Mouse (Mus musculus): ENCODE data around the gene Diras1. TPM values are rescaled to one million over a fixed set of nuclear protein-coding genes. Genes with fewer than 3 reads are reported as not detected.
"Not testable (repeated sequence)": the region's sequence is repeated elsewhere in the genome, so short reads cannot be mapped to it uniquely, and the experiment has no call there.

Diras1 gene
- polyA plus RNA-seq, 1 experiment = not detected

- TF ChIP-seq POLR2A (IDR thresholded peaks at IDR 0.05; ENCODE audit: low read depth, low read length) (no peak), CTCF (IDR thresholded peaks at IDR 0.05; ENCODE audit: borderline replicate concordance, insufficient read depth, low read length) (no peak)
- Histone ChIP-seq H3K4me1 (ENCODE audit: control insufficient read depth, insufficient read depth, low read length) (no peaks in the 10 kb centered on the region), H3K27ac (ENCODE audit: insufficient read depth, low read length) (no peak overlapping the region), H3K4me3 (ENCODE audit: insufficient read depth, low read length) (no peak overlapping the region)
Measured at GRCm38 (mm10) chr10:80991945-80992344, 33.5 kb downstream of the Diras1 start.

GRCm38 (mm10) chr10:80991007-80991406, 34.5 kb downstream of the Diras1 start:
- H3K4me3 ChIP-seq (ENCODE audit: insufficient read depth, low read length) = no peak overlapping the region
- no peak overlapping the region for H3K27ac ChIP-seq (ENCODE audit: insufficient read depth, low read length)
- TF ChIP-seq CTCF (IDR thresholded peaks at IDR 0.05; ENCODE audit: borderline replicate concordance, insufficient read depth, low read length) (no peak), POLR2A (IDR thresholded peaks at IDR 0.05; ENCODE audit: low read depth, low read length) (no peak)
- H3K4me1 ChIP-seq (ENCODE audit: control insufficient read depth, insufficient read depth, low read length) = no peaks in the 10 kb centered on the region; the same call in 1 of the 2 replicates

- H3K4me1 ChIP-seq (ENCODE audit: control insufficient read depth, insufficient read depth, low read length) = peaks cover 2% of the 10 kb centered on the region; the same call in 1 of the 2 replicates
- TF ChIP-seq POLR2A (IDR thresholded peaks at IDR 0.05; ENCODE audit: low read depth, low read length) = no peak
- TF ChIP-seq CTCF (IDR thresholded peaks at IDR 0.05; ENCODE audit: borderline replicate concordance, insufficient read depth, low read length) = no peak
- H3K4me3 ChIP-seq (ENCODE audit: insufficient read depth, low read length) = no peak overlapping the region
- H3K27ac ChIP-seq (ENCODE audit: insufficient read depth, low read length) = no peak overlapping the region
Measured at GRCm38 (mm10) chr10:80990406-80990805, 35.1 kb downstream of the Diras1 start.

GRCm38 (mm10) chr10:80989854-80990253, 35.6 kb downstream of the Diras1 start:
- not testable (repeated sequence) for H3K27ac ChIP-seq (ENCODE audit: insufficient read depth, low read length); H3K4me1 ChIP-seq (ENCODE audit: control insufficient read depth, insufficient read depth, low read length); H3K4me3 ChIP-seq (ENCODE audit: insufficient read depth, low read length)

- no peak overlapping the region for H3K27ac ChIP-seq (ENCODE audit: insufficient read depth, low read length)
- no peak overlapping the region for H3K4me3 ChIP-seq (ENCODE audit: insufficient read depth, low read length)
- peaks cover 2% of the 10 kb centered on the region; the same call in 1 of the 2 replicates for H3K4me1 ChIP-seq (ENCODE audit: control insufficient read depth, insufficient read depth, low read length)
- no peak for TF ChIP-seq CTCF (IDR thresholded peaks at IDR 0.05; ENCODE audit: borderline replicate concordance, insufficient read depth, low read length)
- TF ChIP-seq POLR2A (IDR thresholded peaks at IDR 0.05; ENCODE audit: low read depth, low read length) = no peak
Measured at GRCm38 (mm10) chr10:80989446-80989845, 36.0 kb downstream of the Diras1 start.

- TF ChIP-seq POLR2A (IDR thresholded peaks at IDR 0.05; ENCODE audit: low read depth, low read length) (no peak), CTCF (IDR thresholded peaks at IDR 0.05; ENCODE audit: borderline replicate concordance, insufficient read depth, low read length) (peak; percentile 97)
- Histone ChIP-seq H3K4me3 (ENCODE audit: insufficient read depth, low read length) (no peak overlapping the region), H3K27ac (ENCODE audit: insufficient read depth, low read length) (peak overlapping the region; percentile 52), H3K4me1 (ENCODE audit: control insufficient read depth, insufficient read depth, low read length) (peaks cover 2% of the 10 kb centered on the region; the same call in 1 of the 2 replicates)
Measured at GRCm38 (mm10) chr10:80987709-80988441, 37.6 kb downstream of the Diras1 start.

- no peak overlapping the region for H3K4me3 ChIP-seq (ENCODE audit: insufficient read depth, low read length)
- no peak overlapping the region for H3K27ac ChIP-seq (ENCODE audit: insufficient read depth, low read length)
- TF ChIP-seq POLR2A (IDR thresholded peaks at IDR 0.05; ENCODE audit: low read depth, low read length) (no peak), CTCF (IDR thresholded peaks at IDR 0.05; ENCODE audit: borderline replicate concordance, insufficient read depth, low read length) (no peak)
- H3K4me1 ChIP-seq (ENCODE audit: control insufficient read depth, insufficient read depth, low read length) = peaks cover 2% of the 10 kb centered on the region; the same call in 1 of the 2 replicates
Measured at GRCm38 (mm10) chr10:80986754-80987153, 38.7 kb downstream of the Diras1 start.

- TF ChIP-seq POLR2A (IDR thresholded peaks at IDR 0.05; ENCODE audit: low read depth, low read length) (no peak), CTCF (IDR thresholded peaks at IDR 0.05; ENCODE audit: borderline replicate concordance, insufficient read depth, low read length) (no peak)
- Histone ChIP-seq H3K27ac (ENCODE audit: insufficient read depth, low read length) (no peak overlapping the region), H3K4me1 (ENCODE audit: control insufficient read depth, insufficient read depth, low read length) (peaks cover 2% of the 10 kb centered on the region; the same call in 1 of the 2 replicates), H3K4me3 (ENCODE audit: insufficient read depth, low read length) (no peak overlapping the region)
Measured at GRCm38 (mm10) chr10:80985970-80986701, 39.3 kb downstream of the Diras1 start.

- Histone ChIP-seq H3K4me1 (ENCODE audit: control insufficient read depth, insufficient read depth, low read length) (peaks cover 2% of the 10 kb centered on the region; the same call in 1 of the 2 replicates), H3K27ac (ENCODE audit: insufficient read depth, low read length) (no peak overlapping the region), H3K4me3 (ENCODE audit: insufficient read depth, low read length) (0 out of 2 replicates have a peak overlapping the region, but pooled peaks have one; percentile 5)
- TF ChIP-seq POLR2A (IDR thresholded peaks at IDR 0.05; ENCODE audit: low read depth, low read length) (no peak), CTCF (IDR thresholded peaks at IDR 0.05; ENCODE audit: borderline replicate concordance, insufficient read depth, low read length) (no peak)
Measured at GRCm38 (mm10) chr10:80985241-80985969, 40.1 kb downstream of the Diras1 start.
